Mouse (Mus musculus) thymus, adult 18-20 months (tissue): Measurements from ENCODE around the gene Itpkc.

Experiments used
- DNase-seq, 2 experiments: peaks; one replicate each; pipeline ENCODE4 v3.0.0; 2022; ENCODE audit warnings: mixed read lengths in 2 of 2

The Itpkc gene

DNA sequence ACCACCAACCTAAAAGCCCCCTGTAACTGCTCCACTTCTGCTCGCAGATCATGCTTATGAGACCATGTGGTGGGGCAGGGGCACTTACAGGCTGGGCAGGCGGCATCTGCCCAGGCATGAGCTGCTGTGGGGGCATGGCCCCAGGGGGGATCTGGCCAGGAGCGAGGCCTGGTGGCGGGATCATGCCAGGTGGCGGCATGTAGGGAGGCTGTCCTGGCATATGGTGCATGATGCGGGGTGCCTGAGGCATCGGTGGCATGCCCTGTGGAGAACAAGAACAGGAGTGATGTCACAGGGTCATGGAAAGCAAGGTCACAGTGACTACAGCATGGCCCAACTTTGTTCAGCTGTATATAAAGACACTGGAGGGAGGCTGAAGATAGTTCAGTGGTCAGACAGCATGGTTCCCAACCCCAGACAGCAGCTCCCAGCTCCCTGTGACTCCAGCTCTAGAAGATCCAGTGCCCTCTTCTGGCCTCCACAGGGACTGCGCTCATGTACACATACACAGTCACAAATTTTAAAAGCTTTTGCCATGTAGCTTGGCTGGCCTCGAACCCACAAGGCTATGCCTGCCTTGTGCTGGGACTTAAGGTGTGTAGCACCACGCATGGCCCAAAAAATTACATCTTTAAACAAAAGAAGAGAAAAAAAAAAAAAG is 39.1 kb downstream of the Itpkc start:
- DNase-seq, result no peak

DNA sequence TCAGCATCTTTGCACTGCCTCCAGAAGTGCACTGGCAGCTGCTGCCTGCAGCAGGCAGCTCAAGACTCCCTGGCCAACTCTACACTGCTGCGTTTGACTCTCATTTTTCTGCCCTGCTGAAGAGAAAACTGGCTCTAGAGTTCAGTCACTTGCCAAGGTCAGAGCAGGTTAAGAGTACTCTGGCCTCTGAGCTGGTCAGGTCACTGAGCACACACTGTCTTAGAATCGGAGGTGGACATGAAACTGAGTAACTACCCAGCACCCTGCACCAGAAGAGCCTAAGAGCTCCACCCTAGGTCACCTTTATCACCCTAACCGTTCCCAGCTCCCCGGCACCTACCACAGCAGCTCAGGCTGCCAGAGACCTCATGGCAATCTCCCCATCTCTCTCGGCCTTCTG is 42.5 kb downstream of the Itpkc start:
- DNase-seq, result no peak

DNA sequence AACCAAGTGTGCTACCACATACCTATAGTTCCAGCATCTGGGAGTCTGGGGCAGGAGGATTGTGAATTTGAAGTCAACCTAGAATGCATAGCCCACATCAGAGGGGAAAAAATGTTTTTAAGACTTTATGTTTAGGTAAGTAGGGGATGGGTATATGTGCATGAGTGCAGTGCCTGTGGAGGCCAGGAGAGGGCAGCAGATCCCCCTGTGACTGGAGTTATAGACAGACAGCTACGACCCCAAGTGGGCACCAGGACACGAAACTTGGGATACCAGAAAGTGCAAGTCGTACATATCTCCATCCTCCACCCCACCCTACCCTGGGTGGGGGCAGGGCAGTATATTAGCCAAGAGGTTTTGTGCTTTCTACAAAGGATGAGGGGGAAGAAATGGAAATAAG is 43.5 kb downstream of the Itpkc start:
- peak in 1 of 2 experiments; percentile 26 for DNase-seq

DNA sequence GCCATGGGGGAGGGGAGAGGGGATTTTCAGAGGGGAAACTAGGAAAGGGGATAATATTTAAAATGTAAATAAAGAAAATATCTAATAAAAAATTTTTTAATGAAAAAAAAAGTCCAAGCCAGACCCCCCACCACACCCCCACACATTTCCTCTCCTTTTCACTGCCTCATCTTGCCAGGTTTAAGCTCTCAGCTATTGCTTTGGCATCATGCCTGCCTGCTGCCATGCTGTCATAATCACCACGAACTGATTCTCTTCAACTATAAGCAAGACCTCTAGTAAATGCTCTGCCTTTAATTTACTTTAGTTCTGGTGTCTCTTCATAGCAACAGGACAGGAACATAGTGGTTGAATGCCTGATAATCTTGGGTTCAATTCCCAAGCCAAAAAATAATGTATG is 46.0 kb downstream of the Itpkc start:
- no peak for DNase-seq

DNA sequence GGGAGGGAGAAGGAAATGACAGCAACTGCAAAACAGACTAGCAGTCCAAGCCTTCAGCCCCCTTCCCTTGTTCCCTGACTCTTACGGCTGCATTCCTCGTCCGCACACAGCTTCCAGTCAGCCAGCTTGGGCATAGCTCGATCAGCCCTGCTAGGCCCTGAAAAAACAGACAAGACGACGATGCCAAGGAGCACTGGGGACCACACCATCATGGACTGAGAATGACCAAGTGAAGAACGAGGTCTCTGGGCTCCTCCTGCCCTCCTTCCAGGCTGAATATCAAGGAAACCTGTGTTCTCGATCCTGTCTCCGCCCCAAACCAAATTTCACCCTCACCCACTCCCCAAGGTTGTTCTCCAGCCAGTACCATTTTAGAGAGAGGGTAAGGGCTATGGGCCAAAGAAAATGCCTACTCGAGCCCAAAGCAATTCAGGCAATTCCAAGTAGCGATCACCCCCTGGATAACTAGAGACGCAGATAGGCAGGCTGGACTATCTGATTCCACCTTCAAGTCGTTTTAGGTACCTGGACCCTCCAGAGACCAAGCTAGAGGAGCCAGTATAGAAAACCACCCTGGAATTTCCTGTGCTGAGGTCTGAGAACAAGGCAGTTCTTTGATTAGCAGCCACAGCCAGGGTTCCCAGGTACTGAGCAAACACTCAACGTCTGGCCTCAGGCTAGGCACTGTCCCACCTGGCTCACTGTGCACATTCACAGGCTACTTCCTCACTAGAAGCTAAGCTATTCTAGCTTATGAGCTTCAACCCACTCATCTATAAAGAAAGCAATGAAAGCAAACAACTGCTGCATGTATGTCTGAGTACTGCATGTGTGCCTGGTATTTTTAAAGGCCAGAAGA is 47.4 kb downstream of the Itpkc start, which contains the start of the genes Gm21983 and Mia:
Gene Gm21983, minus strand, starts transcription at position 250 of the 859 bp plus-strand sequence.
Gene Mia, minus strand, starts transcription at position 321 of the 859 bp plus-strand sequence.
- DNase-seq, result no peak

DNA sequence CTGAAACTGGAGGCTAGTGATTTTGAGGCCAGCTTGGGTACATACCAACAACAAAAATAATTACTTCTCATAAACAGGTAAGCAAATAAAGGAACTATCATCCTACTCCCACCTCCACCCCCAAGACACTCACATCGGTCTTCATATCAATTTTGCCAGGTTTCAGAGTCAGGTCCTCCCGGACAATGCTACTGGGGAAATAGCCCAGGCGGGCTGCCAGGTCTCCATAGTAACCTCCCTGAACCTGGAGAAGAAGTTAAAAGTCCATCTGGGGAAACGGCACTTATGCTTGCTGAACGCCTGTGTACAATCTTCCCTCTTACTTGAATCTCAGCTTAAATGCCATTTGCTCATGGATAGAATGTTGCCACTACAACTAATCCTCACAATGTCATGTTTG is 48.4 kb downstream of the Itpkc start:
- no peak for DNase-seq

DNA sequence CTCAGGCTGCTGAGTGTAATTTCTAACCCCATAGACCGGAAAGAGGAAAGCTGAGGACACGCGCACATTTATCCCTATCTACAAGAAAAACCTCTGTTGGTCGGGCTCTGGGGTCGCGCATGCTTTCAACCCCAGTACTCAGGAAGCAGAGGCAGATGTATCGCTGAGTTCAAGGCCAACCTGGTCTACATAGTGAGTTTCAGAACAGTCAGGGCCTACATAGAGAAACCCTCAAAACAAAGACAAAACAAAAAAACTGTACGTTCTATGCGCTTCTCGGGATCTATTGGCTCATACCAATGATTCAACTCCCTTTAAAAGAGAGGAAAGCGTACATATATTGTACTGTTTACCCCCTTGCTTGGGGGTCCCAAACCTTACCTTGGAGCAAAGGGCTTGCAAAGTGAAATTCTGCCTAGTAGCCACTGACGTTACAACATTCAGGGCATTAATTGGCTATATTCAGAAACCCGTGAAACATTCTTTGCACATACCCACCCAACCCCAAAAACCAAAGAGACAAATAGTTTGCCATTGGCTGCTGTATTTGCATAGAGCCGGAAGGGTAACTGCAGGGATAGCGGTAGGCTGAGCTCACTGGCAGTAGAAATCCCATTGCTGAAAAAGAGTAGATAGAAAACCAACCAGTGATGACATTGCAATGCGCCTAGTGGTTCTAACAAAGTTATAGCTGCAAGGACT is 49.1 kb downstream of the Itpkc start:
- DNase-seq, result no peak

DNA sequence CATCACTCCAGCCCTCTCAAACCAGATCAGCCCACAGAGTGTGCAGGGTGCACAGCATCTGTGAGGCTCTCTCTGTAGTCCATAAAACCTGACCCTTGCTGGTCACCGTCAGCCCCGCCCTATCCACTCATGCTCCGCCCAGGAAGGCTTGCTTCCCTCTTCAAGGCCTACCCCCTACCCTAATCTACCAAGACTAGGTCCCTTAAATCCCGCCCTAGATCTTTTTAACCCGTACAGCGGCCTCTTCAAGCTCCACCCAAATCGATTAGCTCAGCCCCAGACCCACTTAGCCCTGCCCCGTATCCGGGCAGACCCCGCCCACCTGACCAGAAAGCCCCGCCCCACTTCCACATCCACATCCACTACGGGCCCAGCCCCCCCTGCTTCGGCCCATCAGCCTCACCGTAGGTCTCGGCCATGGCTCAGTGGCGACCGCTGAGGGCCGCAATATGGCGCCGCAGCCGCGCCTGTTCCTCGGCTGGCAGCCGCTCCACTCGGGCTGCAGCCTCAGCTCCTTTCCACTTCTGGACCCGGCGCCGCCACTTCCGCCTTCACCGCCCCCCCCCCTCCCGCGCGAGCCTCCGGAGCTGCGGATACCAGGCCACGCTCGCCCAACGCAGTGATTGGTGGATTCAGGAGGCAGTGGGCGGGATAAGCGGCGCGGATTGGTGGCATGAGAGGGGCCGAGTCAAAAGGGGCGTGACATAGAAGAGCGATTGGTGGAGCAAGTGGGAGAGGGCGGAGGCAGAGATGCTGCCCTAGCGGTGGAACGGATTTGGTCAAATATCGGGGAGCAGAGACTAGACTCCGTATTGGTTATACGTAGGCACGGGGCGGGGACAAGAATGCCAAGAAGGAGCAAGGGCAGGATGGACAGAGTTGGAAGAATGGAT is 49.9 kb downstream of the Itpkc start, which contains the start of gene Rab4b:
Gene Rab4b, minus strand, starts transcription at position 573 of the 893 bp plus-strand sequence.
- peak; percentile 99 to 100 for DNase-seq

DNA sequence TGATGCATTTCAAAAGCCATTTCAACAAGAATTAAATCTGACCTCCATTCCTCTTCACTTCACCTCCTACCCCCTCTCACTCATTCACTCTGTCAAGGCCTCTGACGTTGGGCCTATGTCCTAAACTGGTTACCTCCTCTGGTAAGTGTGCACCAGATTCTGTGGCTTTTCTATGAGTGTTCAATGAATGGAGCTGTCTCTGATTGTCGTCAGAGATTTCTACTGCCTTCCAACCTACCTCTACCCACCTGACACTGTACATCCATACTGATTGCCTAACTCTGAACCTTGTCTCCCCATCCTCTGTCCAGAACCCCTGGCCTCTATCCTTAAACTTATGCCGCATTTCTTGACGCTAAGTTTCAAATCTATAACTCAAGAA is 50.5 kb downstream of the Itpkc start:
- no peak for DNase-seq

DNA sequence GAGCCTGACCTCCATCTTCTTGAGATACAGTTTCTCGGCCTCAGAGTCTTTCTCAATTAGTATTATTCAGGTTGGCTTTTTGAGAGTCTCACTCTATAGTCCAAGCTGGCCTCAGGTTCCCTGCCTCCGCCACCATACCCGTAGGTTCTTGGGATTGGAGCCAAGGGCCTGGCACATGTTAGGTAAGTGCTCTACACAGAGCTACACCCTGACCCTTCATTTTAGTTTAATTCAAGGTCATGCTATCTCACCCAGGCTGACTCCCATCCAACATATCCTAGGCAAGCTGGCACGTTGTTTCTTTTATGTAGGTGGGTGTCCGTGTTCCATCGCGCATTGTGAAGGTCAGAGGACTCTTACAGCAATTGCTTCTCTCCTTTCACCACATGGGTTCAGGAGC is 53.6 kb downstream of the Itpkc start:
- DNase-seq, result no peak

DNA sequence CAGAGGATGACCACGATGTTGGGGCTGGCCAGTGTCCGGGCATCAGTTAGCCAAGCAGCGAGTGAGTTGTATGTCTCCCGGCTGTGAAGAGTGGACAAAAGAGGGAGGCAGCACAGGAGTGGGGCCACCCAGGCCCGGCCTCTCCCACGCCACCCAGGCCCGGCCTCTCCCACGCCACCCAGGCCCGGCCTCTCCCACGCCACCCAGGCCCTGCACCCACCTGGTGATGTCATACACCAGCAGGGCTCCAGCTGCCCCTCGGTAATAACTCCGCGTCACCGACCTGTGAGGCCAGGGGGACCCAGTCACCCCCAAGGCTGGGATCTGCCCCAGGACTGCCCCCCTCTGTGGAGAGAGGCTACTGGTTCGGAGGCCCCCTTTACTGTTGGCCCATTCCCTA is 54.0 kb downstream of the Itpkc start:
- no peak for DNase-seq

DNA sequence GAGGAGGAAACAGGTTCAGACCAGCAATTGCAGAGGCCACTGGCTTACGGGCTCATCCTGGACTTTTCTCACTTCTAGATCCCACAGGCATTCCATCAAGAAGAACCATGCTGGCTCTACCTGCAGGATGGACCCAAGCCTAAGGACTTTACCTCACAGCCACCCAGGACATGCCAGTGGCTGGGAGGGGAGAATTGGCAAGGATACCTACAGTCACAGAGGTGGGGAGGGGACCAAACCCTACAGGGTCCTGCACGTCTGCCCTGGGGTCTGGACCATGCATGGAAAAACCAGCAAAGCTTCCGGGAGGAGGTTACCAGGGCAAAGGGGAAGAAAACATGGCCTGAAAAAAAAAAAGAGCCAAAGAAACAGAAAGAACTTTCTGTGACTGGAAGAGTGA is 57.5 kb downstream of the Itpkc start:
- DNase-seq, result no peak

DNA sequence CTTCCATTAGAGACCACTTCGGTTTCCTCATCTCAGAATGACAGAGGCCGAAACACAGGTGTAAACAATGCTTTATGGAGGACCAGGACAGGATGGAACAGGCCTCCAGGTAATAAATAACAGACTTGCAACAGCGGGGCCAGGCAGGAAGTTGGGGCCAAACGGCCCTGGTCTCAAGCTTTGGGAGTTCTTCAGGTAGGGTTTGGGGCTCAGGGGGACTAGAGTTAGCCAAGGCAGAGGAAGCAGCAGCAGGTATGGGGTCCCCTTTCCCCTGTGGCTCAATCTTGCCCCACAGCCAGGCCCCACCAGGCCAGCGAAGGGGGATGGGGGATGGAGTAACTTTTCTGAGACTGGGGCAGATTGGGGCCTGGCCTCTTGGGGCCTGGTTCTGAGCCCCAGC is 60.1 kb downstream of the Itpkc start:
- no peak for DNase-seq

DNA sequence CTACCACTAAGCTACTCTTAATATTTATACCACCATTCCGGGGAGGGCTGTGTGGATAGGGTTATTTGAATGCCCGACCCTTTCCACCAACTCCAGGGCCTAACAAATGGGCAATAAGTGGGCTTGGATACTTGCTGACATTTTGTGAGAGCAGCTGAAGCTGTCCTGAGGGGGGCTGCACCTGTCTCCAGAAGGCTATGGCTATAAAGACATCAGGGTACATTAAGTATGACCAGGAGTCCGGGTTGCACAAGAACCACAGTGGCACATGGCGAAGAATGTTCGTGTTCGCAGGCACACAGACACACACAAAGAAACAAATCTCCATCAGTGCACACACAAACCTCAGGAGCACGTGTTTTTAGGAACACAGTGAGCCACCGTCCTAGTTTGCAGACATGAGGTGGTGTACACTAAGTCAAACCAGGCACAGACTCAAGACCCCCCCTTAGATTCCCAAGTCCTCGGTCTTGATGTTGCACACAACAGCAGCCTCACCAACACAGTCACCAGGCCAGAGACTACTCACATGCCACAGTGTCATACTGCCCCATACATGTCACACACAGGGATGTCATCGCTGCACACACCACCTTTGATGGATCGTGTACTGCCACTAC is 60.9 kb downstream of the Itpkc start:
- no peak for DNase-seq

DNA sequence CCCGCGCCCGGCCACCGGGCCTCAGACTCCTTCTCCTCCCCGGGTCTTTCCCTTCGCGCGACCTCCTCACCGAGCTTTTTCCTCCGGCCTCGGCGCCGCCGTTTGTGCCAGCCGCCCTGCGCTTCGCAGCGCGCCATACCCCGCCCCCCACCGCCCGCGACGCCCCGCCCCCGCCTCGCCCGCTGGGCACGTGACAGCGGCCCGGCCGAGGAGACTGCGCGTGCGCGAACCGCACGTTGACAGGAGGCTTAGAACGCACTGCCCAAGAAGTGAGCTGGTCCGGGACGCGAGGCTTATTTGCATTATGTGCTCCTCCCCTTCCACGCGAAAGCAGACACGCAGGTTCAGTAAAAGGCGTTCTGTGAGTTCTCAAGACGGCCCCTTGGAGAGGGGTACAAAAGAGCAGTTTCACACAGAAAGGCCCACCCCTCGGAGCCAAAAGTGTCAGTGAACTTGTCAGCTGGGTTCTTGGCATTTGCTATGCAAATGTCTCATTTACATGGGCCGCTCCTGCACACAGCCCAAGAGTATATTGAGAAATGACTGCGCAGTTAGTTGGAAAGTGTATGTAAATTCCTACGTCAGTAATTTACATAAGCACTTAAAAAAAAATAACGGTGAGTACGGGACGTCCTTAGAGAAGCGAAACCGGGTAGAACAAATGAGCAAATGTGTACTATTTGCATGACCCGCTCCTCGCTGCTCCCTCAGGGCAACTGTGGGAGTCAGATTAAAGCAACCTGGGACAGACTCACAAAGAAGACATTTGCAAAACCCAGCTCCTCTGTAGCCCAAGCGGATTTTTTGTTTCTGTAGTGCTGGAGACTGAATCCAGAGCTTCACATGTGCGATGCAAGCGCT is 61.6 kb downstream of the Itpkc start, which contains the start of gene Egln2:
Gene Egln2, minus strand, starts transcription at position 189 of the 861 bp plus-strand sequence.
- DNase-seq, result peak; percentile 89 to 94

DNA sequence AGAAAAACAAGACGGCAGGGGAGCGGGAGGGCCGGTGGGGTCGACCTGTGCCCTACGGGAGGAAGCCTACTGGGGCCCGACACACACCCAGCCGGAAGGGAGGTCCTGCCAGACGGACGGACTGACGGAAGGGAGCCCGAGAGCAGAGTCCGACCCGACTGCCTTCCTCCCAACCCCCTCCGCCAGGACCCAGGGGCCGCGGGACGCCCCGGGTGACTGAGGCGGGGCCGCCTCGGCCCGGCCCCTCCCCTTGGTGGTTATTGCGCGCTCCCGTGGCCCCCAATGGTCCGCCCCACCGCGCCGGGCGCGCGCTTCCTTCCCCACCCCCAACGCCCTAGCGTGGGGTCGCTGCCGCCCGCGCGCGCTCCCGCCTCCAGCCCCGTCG is 62.2 kb downstream of the Itpkc start:
- peak; percentile 81 to 83 for DNase-seq

DNA sequence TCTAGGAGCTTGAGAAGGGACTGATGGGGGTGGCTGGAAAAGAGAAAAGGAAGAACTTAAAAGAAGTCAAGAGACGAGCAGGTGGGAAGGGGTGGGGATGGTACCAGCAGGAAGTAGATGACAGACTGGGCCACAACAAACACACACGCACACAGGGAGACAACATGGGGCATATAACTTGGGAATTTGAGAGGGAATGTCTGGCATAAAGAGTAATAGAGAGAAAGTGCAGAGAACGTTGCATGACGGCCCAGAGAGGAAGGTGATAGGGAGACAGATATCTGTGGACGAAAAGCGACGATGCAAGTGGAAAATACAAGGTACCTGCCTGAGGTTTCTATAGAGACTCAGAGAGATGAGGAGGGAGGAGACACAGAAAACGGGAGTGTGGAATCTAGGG is 62.8 kb downstream of the Itpkc start:
- DNase-seq, result no peak

DNA sequence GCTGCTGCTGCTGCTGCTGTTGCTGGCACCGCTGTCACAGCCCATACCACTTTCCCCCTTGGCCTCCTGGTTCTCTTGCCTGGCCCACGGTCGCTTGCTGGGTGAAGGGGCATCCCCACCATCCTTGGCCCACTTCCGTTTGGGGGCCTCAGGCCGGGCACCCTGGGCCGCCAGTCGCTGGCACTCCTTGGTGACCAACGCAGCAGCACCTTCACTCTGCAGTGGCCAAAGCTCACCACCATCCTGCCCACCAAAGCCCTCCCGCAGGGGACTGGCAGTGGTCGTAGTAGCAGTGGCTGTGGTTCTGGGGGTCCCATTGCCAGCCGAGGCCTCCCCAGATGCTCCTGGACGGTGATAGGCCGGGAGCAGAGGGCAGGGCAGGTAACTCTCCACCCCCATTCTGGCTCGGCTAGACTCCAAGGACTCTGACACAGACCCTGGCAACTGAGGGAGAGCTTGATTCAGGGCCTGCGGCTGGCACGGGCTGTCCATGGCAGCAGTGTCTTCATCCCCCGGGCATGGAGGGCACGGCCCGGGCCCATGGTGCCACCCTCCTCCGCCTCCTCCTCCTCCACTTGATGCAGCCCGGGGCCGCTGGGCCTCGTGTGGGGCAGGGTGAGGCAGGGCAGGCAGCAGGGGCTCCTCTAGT is 63.3 kb downstream of the Itpkc start:
- DNase-seq, result peak in 1 of 2 experiments; percentile 40

DNA sequence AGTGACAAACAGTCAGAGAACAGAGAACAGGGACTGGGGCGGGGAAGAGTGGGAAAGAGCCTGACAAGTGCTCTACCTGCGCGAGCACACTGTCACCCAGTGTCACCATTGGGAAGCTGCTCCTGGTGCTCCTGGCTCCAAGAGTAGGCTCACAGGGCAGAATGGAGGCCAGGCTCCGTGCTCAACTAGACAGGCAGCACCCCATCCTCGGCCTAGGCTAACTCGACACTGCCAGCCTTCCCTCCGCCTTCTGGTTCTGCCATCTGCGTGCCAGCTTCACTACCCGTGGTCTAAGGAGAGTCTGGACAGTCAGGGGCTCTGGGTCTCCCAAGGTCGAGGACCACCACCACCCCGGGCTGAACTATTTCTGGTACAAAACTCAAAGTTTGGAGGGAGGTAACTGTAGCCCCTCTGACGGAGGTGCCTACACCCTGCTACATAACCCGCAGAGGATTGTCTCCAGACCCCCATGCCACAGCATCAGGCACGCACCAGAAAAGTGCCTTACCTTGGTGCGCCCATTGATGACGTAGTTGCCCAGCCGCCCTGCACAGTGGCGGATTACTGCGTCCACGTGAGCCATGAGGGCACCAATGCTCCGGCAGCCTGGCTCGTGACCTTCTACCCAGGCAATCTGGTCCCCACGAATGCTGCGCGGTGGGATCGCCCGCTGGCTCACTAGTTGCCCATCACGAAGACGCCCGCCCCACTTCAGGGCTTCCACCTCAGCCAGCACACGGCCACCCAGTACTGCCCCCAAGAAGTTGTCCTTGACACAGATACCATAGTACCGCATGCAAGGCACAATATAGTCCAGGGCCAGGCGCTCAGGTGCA is 64.1 kb downstream of the Itpkc start:
- DNase-seq, result no peak
